Mouse (Mus musculus): ENCODE data around the gene Arid5b.

The Arid5b gene

DNA sequence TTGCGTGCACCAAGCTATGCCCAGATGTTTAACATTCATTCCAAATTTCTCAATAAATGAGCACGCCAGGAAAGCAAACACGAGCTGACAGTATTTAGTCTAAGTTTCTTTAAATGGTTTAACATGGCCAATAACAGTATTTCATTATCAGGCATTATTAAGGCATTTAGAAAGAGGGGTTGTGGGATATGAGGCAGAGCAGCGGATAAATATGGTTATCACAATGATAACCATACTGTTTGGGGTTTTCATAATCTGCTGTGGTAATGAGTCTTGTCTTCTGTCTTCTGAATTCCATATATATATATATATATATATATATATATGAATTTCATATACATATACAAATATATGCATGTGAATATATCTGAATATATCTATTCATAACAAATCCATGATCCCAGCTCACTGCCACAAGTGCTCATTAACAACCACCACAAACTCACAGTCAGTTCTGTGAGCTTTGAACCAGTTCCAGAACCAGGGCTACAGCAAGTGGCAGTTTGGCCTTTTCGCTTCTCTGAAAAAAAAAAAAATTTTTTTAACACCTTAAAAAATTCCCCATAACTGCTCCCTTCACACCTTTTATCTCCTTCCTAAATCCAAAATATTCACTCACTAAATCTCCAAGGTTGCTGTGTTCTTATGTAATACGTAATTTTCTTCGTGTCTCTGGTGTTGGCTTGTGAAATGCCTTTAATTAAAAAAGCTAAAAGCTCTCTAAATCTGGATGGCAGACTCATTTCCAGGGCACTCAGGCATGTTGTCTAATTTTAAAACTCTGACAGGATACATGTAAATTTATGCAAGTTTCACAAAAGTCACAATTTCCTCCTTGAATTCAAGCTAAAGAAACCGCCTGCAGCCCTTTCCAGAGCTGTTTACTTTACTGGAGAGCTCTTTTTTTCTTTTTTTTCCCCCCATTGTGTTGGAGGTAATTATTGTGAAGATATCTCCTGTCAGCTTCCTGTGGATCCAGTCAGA is 113.5 kb downstream of the Arid5b start:
- DNase-seq (ENCODE audit: low read depth), result no peak

DNA sequence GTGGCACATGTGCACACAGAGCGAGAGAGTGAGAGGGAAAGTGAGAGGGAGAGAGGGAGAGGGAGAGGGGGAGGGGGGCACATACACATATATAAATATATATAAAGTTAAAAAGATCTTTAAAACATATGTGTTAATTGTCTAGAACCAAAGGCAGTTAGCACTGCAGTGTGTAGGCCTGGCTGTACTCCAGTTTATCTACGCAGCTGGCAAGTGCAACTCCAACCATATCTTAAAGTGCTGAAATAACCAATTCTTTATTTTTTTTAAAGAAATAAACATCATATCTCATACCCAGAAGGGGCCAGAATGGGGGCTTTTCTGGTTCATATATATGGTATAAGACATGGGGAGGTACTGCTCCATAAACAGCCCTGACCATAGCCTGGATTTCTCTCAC is 114.4 kb downstream of the Arid5b start:
- no peak for DNase-seq (ENCODE audit: low read depth)

DNA sequence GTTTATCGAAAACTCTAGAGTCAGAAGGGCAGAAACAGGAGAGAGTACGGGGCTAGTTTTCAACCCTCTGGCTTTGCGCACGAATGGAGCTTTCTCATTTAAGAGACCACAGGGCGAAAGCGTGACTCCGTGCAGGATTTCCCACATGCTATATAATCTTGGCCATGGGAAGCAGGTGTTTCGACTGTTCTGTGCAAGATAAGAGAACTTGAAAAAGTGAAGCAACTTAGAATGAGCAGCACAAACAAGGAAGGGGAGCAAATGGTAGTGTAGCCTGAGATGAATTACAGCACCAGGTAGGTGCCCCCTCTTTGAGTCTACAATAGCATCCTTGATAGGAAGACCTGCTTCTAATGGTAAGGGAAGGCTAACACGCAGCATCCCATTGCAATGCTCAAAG is 118.8 kb downstream of the Arid5b start:
- DNase-seq (ENCODE audit: low read depth), result no peak

DNA sequence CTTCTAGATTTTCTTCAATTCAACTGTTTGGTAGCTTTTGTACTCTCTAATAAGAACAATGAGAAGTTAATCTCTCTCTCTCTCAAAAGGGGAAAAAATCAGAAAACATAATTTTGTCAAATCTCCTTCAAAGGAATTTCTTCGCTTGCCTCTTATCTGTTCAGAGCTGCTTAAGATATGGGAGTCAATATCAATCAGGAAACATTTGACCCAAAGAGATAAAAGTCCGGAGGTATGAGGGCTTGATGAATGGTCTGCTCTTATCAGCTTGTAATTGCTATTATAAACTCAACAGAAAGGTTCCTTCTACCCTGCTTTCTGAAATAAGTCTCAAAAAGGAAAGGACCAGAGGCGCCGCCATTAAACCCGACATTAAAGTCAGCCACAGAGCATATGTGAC is 120.0 kb downstream of the Arid5b start:
- DNase-seq (ENCODE audit: low read depth), result no peak

DNA sequence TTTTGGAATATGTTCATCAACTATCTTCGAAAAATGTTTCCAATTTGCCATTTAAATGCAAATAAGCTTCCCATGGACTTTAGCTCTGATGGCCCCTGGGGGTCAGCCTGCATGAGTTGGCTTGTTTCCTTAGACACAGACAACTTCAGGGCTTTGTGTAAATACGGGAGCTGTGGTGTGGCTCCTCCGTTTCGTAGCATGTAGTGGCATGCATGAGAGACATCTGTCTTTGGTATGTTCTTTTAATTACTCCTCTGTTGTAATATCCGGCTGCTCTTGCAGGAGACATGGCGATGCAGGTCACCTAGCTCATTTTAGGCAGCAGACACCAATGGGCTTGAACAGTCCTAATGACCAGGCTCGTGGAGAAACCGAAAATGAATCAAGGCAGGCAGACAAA is 121.0 kb downstream of the Arid5b start:
- no peak for DNase-seq (ENCODE audit: low read depth)

DNA sequence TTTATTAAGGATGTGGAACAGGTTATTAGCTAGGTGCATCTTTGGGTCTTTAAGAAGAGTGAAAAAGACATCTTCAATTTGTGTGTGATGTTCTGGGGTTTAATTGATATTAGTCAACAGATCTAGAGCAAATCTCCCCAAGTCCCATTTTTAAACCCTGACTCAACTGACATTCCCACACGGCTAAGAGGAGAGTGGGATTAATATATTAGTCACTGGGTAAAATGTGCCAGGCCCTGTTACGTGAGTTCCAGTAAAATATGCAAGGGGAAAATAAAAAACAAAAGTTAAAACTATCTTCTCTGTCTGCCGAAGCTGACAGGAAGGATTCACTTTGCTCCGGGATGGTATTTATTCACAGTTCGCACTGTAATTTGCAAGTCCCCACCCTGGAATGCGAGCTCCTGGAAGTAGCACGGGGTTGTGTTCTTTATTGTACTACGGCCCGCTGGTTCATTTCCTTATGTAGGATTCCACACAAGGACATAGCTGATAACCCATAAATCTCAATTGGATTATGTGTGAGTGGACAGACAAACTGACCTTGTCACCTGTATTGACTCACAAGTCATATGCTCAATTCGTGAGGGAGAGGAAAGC is 121.8 kb downstream of the Arid5b start:
- no peak for DNase-seq (ENCODE audit: low read depth)

DNA sequence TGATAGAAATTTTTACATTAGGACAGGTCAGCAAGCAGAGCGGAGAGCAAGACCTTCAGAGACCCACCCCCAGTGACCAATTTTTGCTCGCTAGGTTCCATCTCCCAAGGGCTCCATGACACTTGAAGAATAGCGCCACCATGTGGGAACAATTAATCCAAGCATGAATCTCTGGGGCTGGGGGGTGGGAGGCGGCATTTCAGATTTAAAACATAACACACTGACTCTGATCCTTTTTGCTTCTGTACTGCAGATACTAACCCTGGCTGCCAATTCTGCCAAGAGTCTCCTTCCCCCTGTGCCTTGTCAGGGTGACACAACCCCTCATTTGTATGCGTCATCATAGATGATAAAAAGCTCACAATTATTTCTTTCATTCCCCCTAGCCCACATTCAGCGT is 122.4 kb downstream of the Arid5b start:
- no peak for DNase-seq (ENCODE audit: low read depth)

DNA sequence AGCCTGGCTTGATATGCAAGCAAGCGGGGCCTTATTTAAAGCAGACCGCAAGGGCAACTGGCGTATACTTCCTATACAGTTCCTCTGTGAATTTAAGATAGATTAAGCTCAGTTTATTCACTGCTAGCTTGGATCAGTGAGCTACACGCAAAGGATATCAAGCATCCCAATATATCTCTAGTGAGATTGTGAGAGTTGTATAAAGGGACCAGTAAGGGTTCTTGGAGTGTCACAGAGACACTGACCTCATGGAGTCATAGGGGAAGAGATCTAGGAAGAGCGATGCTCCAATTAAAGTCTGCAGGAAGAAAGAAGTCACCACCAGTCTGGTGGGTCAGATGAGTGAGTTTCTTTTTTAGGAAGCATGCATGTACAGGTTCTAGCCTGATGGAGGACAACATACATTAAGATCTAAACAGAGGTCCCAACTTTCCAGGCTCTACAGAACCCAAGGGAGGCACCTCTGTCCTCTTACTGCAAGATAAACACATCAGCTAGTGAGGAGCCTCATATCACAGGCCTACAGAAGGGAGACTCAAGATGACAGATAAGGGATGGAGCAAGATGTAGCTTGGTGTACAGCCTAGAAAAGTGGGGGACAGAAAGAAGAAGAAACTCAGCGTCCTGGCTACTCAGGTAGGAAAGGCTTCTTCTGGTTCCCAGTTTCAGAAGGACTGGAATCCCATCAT is 123.0 kb downstream of the Arid5b start:
- no peak for DNase-seq (ENCODE audit: low read depth)

DNA sequence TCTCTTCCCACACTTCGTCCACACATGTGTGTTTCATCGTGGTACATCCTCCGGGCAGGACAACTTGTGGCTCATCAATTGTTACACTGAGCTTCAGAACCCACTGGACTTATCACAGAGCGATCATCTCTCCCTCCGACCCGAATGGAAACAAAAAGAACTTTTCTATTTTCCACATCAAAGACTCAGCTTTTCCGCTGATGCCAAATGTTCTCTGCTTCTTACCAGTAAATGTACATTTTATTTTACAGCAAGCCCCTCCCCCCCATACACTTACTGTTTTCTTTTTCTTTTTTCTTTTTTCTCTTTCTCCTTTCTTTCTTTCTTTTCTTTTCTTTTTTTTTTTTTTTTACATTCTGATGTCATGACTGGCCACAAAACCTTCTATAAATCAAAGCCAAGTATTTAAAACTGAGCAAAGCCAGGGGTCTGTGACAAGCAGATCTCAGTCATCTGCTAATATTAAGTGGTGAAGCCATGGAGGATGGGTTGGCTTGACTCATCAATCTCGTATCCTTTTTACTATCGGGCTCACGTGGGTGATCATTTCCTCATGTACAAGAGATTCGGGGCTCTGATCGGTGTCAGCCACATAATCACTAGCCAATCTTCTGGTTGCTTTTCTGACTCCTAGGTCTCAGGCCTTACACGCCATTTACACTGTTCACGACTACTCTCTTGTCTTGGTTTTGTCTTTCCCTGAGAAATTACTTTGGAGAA is 124.3 kb downstream of the Arid5b start:
- DNase-seq (ENCODE audit: low read depth), result no peak

DNA sequence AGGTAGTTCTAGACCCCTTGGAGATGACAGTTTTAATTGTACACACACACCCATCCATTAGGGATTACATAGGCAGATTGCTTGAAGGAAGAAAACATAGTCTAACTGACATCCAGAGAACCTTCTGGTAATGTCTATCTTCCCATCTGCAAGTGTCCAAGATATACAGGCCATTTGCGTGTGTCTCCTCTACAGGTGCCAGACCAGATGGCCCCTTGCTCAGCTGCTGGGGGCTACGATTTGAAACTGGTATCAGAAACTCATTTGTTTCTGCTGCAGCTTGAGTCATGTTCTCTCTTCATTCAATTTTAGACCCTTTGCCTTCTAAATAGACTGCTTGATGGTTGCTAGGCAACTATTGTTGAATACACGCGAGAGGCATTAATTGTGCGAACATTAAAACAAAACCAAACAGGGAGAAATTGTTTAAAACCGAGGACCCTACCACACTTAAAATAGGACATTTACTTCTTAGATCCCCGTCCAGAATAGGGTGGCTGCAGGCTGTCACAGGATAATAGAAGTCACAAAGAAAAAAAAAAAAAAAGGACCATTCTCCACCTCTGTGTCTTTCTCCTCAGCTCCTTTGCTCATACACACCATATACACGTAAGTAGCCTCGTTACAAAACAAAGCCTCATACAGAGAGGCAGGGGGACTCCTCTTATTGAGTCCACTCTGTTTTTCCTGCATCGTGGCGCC is 125.0 kb downstream of the Arid5b start:
- DNase-seq (ENCODE audit: low read depth), result no peak

DNA sequence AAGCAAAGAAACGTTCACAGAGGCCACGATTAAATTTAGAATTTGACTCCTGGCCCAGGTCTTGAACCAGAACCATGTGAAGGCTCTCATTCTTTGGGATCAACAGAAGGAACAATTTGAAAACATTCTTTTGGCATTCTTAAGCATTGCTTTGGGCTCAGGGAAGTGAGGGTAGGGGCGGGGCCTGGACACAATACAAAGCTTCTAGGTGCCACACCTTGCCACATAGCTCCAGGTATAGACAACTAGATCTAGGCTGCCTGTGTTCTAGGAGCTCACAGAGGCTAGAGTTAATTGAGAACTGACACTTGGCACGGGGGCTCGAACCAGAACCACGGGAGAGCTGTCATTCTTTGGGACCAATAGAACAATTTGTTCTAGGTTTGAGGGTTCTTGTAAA is 130.0 kb downstream of the Arid5b start:
- DNase-seq (ENCODE audit: low read depth), result no peak

DNA sequence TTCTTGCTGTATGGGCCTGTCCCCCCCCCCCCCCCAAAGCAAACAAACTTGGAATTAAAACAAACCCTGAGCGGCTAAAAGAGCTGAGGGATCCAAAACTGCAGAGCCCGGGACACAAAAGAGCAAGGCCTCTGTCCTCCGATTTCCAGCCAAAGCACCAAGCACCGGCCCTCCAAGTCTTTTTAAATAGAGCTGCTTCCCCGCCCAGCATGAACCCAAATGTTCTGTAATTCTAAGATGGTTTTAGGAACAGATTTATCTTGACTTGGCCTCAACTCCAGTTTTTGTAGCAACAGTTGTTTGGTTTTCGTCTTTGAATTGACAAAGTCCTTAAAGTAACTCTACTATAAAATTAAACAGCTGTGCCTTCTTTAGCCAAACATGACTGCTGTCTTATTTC is 130.8 kb downstream of the Arid5b start:
- DNase-seq (ENCODE audit: low read depth), result no peak

DNA sequence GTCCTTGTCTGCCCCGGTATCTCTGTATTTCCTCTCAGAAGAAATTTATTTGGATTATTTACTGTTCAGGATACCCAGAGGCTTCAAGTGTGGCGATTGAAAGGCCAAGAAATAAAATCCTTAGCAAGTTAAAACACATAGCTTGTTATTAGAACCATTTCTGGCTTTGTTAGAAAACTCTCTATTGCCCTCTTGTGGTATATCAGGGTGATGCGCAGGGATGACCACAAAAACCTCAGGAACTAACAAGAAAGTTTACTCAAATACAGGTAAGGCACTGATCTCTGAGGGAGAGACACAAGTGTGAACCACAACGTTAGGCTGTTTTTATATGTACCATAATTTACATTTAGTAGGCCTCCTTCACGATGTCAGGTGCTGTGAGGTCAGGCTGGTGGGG is 131.7 kb downstream of the Arid5b start:
- DNase-seq (ENCODE audit: low read depth), result no peak

DNA sequence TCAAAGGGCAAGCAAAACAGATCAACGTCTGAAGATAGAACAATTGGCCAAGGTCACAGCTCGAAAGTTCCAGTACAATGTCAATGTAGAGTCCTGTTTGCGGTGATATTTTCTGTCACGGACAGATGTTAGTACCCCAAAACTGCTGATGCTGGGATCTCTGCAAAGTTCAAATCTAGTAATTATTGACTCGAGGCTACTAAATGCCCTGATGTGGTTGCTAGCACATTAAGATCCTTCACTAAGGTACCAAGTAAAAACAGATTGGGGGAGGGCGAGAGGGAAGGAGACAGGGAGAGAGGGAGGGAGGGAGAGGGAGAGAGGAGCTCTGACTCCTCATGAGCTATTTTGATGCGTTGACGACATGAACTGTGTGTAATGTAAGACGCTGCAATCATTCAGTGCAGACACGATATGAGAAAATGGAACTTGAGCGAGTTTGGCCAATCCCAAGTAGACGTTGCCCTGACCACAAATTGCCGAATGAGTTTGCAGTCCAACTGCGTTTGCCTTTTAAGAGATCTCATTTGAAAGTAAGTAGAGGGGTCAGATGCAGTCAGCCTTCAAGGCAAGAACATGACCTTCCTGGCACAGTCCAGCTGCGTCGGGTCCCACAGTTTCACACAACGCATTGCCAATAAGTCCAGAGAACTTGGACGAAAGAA is 133.1 kb downstream of the Arid5b start:
- no peak for DNase-seq (ENCODE audit: low read depth)

DNA sequence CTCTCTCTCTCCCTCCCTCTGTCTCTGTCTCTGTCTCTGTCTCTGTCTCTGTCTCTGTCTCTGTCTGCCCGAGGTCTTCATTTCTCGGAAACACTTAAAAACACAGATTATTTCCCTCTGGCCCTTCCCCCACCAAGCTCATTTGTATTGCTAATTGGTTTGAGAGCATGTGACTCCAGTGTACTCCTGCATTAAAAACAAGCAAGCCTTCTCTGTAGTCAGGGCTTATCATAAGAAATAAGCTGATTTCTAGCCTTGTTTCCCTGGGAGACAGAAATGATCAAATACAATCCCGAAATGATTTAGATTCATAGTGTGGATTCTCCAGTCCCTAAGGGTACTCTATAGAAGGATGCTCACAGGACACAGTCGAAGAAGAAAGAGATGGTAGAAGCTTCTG is 136.0 kb downstream of the Arid5b start:
- no peak for DNase-seq (ENCODE audit: low read depth)

DNA sequence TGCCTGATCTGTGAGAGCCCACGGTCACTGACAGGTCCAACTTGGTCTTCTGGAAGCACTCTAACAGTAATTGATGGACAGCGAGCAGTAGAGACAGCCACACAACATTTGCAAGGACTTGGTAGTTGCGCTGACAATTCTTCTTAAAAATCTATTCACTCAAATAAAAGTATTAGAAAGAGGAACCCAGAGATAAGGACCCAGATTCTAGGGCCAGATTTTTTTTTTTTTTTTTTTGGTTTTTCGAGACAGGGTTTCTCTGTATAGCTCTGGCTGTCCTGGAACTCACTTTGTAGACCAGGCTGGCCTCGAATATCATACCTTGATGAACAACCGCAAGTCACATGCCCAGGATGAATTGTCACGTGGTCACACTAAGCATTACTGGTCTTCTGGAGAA is 137.0 kb downstream of the Arid5b start:
- no peak for DNase-seq (ENCODE audit: low read depth)

DNA sequence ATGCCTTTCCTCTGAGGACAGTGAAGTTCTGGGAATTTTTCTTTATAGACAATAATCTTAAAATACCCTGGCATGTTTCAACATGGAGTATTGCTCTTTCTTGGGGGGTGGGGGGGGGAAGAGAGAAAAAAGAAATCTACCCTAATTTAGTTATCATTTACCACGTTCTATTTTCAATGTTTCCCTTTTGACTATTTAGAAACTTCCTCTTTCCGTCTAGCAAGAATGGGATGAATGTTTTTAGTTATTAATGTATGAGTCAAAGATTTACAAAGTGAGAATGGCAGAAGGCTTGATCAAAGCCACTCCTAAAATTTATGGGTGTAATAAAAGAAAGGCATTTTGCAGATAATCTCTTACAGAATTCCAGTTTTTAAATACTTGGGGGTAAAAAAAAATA is 137.7 kb downstream of the Arid5b start:
- DNase-seq (ENCODE audit: low read depth), result no peak

DNA sequence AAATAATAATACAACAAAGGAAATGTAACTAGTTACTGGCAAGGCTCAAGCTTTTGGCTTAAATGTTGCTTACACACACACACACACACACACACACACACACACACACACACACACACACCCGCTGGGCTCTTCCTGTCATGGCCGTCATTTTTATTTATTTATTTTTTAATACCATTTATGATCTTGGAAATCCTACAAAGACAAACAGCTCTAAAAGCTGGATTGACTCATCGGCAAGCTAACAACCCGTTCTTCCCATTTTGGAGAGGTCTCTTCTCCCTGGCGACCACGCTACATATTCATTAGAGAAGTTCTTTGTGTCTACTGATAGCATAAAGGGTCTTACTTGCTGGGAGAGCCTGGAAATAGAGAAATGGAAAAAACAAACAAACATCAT is 138.2 kb downstream of the Arid5b start:
- no peak for DNase-seq (ENCODE audit: low read depth)

DNA sequence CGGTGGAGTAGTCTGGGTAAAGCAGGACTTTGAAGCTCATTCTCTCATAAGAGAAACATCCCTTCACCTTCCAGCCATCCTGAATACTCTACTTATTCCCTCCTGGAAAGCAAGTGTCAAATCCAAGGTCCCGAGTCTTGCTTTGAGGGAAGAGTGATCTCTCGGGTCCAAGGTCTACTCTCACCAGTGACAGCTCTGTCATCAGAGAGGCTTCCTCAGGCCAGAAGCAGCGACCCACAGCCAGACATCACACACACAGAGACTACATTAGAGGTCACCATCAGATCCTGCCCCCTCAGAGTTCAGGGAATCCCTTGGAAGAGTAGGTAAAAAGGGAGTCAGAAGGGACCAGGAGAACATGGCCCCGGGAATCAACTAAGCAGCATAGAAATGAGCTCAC is 140.4 kb downstream of the Arid5b start:
- no peak for DNase-seq (ENCODE audit: low read depth)

DNA sequence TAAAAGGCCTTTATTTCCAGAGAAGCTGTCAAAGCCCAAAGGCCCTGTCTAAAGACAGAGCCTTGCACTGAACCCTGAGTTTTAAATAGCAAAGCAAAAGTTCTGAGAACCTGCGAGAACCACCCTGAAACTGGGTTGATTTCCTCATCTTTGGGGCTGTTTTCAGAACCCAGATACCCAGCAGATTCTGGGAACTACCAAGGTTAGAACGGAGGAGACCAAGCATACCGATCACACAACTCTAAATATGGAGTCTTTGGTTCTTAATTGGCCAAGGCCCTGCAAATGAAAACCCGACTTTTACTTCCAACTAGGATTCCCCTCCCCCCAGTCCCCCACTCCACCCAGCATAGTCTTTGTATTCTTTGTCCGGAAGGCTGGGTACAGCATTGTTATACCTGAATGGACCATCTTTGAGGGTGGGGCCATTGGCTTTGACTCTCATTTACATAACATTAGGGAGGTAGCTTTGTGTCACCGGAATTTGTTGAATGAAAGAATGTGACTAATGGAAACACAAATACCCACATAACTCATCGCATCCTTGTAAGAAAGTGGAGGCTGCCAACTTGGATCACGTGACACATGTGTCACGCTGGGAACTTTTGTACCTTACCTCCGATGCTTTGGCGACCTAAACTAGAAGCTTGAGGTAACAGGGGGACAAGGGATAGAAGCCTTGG is 141.2 kb downstream of the Arid5b start:
- no peak for DNase-seq (ENCODE audit: low read depth)
